In genomic region chr11:49876948-49877817, GRCm38 (mm10) we compare ENCODE assay signal across 9 mouse cellular contexts. TPM values are rescaled to one million over a fixed set of nuclear protein-coding genes. Genes with fewer than 3 reads are reported as not detected.
DNase-seq lines count a peak whose midpoint lies in the region; ATAC-seq and TF ChIP-seq lines count a peak whose summit lies in the region.
"Had no signal": no experiment of that assay in that cellular context is flagged by ENCODE, and none has a peak within 500 bp of the region (broad histone marks: within the 10 kb centered on the region; RNA-seq: fewer than 3 reads in every experiment).

No protein-coding gene starts in this region.

- H3K27ac ChIP-seq in forebrain, embryonic 16.5 days (ENCODE audit: low read length), result no peak overlapping the region
- no peak overlapping the region for H3K27ac ChIP-seq in limb, embryonic 14.5 days (replicated peaks; ENCODE audit: low read depth, low read length)
- H3K27ac ChIP-seq: heart, adult 2 months had no signal

- intact Hi-C loops in gastrocnemius, postnatal 14 days (cut with DNase I; ENCODE audit: low total_unique reads), result no loop called here

- no peak for TF ChIP-seq POLR2A in limb, embryonic 14.5 days (IDR thresholded peaks at IDR 0.05; ENCODE audit: borderline replicate concordance, extremely low read depth, insufficient read depth, insufficient read length)

- no peak overlapping the region for H3K4me2 ChIP-seq in forebrain, embryonic 16.5 days (ENCODE audit: low read length)
- no peak overlapping the region for H3K4me2 ChIP-seq in limb, embryonic 14.5 days (replicated peaks; ENCODE audit: low read depth, low read length, severe bottlenecking)

- peaks cover 10% of the 10 kb centered on the region; the same call in 1 of the 2 replicates for H3K4me1 ChIP-seq in forebrain, embryonic 16.5 days (replicated peaks; ENCODE audit: control insufficient read depth, insufficient read depth, low read length)
- H3K4me1 ChIP-seq in limb, embryonic 14.5 days (ENCODE audit: control insufficient read depth, insufficient read depth, low read length), result no peaks in the 10 kb centered on the region

- H3K4me3 ChIP-seq in forebrain, embryonic 16.5 days (replicated peaks; ENCODE audit: low read length), result no peak overlapping the region
- H3K4me3 ChIP-seq in limb, embryonic 14.5 days (replicated peaks; ENCODE audit: low read length), result no peak overlapping the region
- H3K4me3 ChIP-seq: heart, adult 2 months had no signal

- WGBS in forebrain, embryonic 16.5 days, result 71% methylated on average over 8 of the region's 8 CpGs
- WGBS in limb, embryonic 14.5 days, result 81% methylated on average over 8 of the region's 8 CpGs

- POLR2A ChIA-PET in Patski (lab: Charles Lee), result no interaction called here

- peak; percentile 20 for DNase-seq in kidney, postnatal 14 days
- DNase-seq in kidney, adult 18-20 months, result no peak
- DNase-seq in Patski (ENCODE audit: low read depth, low spot score), result no peak
- peak; percentile 55 for DNase-seq in limb, embryonic 14.5 days (ENCODE audit: low spot score)
- DNase-seq in gastrocnemius, postnatal 14 days, result no peak
- no peak for DNase-seq in urinary bladder, postnatal 10 days (ENCODE audit: low spot score)
- DNase-seq in thymus, postnatal 10 days (ENCODE audit: low spot score in 2 of 2), result no peak

- TF ChIP-seq CTCF in Patski (IDR thresholded peaks at IDR 0.05), result no peak

- H3K36me3 ChIP-seq in forebrain, embryonic 16.5 days (ENCODE audit: control insufficient read depth, insufficient read depth), result peaks cover 24% of the 10 kb centered on the region; the same call in 1 of the 2 replicates
- H3K36me3 ChIP-seq in limb, embryonic 14.5 days (ENCODE audit: control insufficient read depth, insufficient read depth, low read length), result peaks cover 50% of the 10 kb centered on the region

- CTCF ChIA-PET in Patski (lab: Charles Lee), result no interaction called here

- peak; percentile 51 for ATAC-seq in Patski
- peak; percentile 52 for ATAC-seq in forebrain, embryonic 16.5 days
- no peak for ATAC-seq in limb, embryonic 14.5 days (ENCODE audit: low FRiP score, low read depth)

- no peaks in the 10 kb centered on the region for H3K27me3 ChIP-seq in Patski
- no peaks in the 10 kb centered on the region for H3K27me3 ChIP-seq in forebrain, embryonic 16.5 days (replicated peaks; ENCODE audit: control insufficient read depth, insufficient read depth, low read length)
- H3K27me3 ChIP-seq in limb, embryonic 14.5 days (ENCODE audit: control insufficient read depth, insufficient read depth, low read length), result no peaks in the 10 kb centered on the region

- in situ Hi-C loops in Patski (cut with MboI; ENCODE audit: low pct_unique_long_range_greater_than_20kb), result no loop called here

- H3K9me3 ChIP-seq in forebrain, embryonic 16.5 days (ENCODE audit: control insufficient read depth, low read length), result no peaks in the 10 kb centered on the region
- H3K9me3 ChIP-seq in limb, embryonic 14.5 days (ENCODE audit: control insufficient read depth, low read length), result no peaks in the 10 kb centered on the region

- H3K9ac ChIP-seq in forebrain, embryonic 16.5 days (replicated peaks; ENCODE audit: low read depth, low read length), result no peak overlapping the region
- H3K9ac ChIP-seq in limb, embryonic 14.5 days (ENCODE audit: low read depth, low read length, severe bottlenecking), result no peak overlapping the region

RNA-seq across cellular contexts. Expression of gene Rasgef1c, which starts 24.5 kb away (rescaled TPM):
- polyA plus RNA-seq in Patski (2021), result 0.77 TPM
- polyA plus RNA-seq in forebrain, embryonic 16.5 days (2015; fragmentation: Nextera tagmentation; extraction: Ambion mirVana), result 11.4 and 17.1 TPM in 2 replicates
- polyA plus RNA-seq in limb, embryonic 14.5 days (2012; rRNA removed), result 0.43 and 0.73 TPM in 2 replicates
- polyA plus RNA-seq in limb, embryonic 14.5 days (2014; fragmentation: Nextera tagmentation; extraction: Ambion mirVana), result 0.34 and 0.88 TPM in 2 replicates
- total RNA-seq in gastrocnemius, postnatal 14 days (2021), result 1 to 10 TPM; 1.1 to 1.7 TPM

RNA-seq across cellular contexts. Expression of gene Mapk9, which starts 30.6 kb away (rescaled TPM):
- polyA plus RNA-seq in Patski (2021), result 48.5 TPM
- polyA plus RNA-seq in forebrain, embryonic 16.5 days (2015; fragmentation: Nextera tagmentation; extraction: Ambion mirVana), result 45.7 and 48.5 TPM in 2 replicates
- 39.4 and 39.7 TPM in 2 replicates for polyA plus RNA-seq in limb, embryonic 14.5 days (2012; rRNA removed)
- polyA plus RNA-seq in limb, embryonic 14.5 days (2014; fragmentation: Nextera tagmentation; extraction: Ambion mirVana), result 34.7 and 37.8 TPM in 2 replicates
- total RNA-seq in gastrocnemius, postnatal 14 days (2021), result 10 to 100 TPM; 40.6 to 43.9 TPM

Comparison
In these comparisons a context has a peak if more than half of its experiments do, and no peak if none do; other contexts are left out.
1. DNase-seq: peak in kidney, postnatal 14 days (single experiment) and limb, embryonic 14.5 days (single experiment); none in kidney, adult 18-20 months (single experiment), Patski (single experiment), gastrocnemius, postnatal 14 days (single experiment), urinary bladder, postnatal 10 days (single experiment) and thymus, postnatal 10 days (0 of 2).